Mouse (Mus musculus) spleen, embryonic (tissue): ENCODE results near the gene Golga4.

ENCODE experiments used
- CTCF ChIA-PET: fragments of 350-600 bp; sonication (Branson Sonifier 250); formaldehyde crosslinking; loops from one replicate; lab custom pipeline; 2022; lab: Charles Lee

Gene Golga4

DNA sequence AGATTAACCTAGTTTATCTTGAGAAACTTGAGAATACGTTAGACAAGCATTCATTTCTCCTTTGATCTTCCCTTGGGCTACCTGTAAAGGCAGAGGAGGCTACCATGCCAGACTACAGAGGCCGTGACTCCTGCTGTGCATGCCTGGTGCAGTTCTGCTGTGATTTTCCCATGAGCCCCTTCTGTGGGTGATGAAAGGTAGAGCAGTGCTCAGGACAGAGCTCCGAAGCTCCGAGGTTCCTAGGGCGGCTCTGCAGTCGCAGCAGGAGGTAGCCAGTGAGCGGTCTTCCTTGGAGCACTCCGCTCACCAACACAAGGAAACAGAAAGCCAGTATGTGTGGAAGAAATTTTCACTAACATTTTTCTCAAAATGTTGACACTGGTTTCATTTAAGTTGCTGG lies 15.6 kb downstream of the Golga4 start:
- CTCF ChIA-PET = no interaction called here

DNA sequence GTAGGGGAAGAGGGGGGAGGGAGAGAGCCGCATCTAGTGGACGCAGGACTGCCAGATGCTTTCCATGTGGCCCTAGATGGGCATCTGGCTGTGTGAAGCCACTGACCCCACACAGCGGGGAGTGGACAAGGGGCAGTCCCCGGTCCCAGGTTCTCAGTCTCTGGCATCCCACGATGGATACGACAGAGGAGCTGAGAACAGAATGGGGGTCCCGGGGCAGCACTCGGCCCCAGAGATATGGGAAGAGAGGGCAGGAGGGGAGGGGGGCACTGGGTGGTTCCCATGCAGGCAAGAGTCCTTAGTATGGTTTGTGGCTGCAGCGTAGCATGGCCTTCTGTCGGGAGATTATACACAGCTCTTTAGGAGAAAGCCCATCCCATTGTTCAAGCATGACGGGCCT lies 17.7 kb downstream of the Golga4 start:
- CTCF ChIA-PET = no interaction called here

- CTCF ChIA-PET = no interaction called here
Observed at GRCm38 (mm10) chr9:118527056-118527455, 21.0 kb downstream of the Golga4 start.

GRCm38 (mm10) chr9:118529783-118530182 lies 23.7 kb downstream of the Golga4 start:
- CTCF ChIA-PET = no interaction called here

DNA sequence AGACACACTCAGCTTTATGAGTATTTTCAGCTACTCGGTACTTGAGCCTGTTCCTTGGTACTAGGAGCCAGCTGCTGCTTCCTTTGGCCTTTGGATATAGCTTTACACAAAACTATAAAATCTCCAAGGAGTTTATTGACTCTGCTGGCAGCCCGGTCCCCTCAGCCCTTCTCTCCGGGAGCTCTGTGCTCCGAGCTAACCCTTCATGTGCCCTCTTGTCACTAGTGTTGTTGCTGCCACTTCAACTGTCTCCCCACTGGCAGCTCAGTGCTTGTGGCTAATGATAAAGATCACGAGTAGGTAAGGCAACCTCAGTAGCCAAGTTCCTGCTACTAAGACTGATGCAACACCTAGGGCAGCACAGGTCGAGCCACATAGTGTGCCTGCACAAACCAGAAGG lies 24.6 kb downstream of the Golga4 start:
- CTCF ChIA-PET = no interaction called here

DNA sequence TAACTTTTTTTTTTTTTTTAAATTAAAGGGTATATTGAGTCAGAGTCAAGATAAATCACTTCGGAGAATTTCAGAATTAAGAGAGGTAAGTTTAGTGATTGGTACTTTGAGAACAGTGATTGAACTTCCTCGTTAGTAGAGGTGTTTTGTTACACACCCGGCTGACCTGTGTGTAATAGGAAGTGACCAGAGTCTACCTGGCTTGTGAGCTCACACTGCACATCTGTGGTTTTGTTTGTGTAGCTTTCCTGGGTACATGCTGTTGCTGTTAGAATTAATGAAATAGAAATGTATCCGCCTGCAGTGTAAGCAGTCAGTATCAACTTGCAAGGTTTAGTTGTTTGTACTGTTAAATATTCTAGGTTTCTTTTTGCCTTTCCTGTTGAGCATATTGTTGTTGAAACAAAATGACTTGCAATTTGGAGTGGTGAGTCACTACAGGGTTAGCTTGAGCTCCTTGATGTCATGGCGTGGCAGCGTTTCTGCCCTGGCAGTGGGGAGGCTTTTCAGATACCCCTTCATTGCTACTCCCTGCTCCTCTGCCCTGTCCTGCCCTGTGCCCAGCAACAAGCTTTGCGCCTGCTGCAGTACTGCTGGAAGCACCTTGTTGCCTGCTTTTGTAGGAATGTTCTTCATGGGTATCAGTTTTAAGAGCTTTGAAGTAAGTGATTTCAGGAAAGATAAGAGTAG lies 26.6 kb downstream of the Golga4 start:
- CTCF ChIA-PET = no interaction called here

- CTCF ChIA-PET = no interaction called here
Observed at GRCm38 (mm10) chr9:118536946-118537345, 30.9 kb downstream of the Golga4 start.

DNA sequence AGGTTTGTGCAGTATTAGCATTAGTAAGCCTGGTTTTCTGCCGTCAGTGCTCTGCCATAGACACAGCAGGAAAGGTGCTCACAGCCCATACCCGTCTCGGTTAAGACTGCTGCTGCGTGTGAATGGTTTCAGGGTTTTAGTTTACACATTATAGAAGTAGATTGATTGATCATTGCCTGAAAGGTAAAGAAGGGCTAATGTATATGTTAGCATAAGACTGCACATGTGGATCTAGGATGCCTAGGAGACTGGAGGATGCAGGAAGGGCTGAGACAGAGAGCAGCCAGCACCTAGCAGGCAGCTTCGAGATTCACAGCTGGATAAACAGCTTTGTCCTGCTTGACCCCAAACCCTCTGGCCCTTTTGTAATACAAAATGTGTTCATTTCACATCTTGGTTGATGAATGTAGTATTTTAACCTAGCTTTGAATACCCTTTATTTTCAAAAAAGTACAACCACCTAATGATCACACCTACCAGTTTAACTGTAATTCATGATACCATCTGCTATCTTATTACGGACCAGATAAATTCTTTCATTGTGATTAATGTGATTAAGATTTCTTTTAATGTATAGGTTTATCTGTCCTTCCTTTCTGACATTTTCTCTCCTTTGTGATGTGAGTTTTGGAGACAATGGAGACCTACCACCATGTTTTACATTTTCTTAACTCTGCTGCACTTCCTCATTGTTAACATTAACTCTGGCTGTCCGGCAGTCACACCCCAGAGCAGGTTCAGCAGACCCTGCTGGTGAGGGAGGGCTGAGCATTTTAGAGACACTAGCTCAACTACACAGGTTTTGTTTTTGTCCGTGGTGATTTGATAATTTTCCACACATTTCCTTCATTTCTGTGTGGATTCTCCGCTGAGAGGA lies 31.6 kb downstream of the Golga4 start:
- CTCF ChIA-PET = no interaction called here

DNA sequence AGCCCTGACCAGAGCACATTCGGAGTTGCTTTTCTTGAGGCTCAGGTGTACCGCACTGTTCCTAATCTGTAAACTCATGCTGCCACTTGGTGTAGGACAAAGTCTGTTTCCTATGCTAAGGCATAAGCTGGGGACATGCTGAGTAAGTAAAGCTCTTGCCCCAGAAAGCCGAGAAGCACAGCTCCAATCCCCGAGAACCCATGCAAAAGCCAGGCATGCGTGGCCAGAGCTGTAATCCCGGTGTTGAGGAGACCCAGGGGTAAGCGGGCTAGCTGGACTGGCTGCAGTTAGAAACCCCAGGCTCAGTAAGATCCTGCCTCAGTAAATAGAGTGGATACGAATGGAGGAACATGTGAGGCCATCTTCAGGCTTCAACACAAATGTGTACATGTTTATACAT lies 35.8 kb downstream of the Golga4 start:
- CTCF ChIA-PET = no interaction called here

DNA sequence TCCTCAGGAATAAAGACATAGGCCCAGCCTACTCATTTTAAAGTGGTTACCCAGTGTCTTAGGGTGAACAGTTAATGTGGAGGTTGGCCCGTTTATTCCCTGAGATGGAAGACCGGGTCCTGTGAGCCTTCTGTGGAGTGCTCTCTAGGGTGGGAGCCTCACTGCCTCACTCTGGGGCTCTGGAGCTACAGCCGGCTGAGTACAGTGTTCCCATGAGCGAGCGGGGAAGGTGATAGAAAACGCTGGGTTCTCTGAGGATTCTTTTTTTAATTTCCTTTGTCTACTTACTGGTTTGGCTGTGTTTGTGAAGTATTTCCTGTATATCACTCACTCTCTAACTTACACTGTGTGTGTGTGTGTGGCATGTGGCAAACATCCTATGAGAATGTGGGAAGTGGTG lies 39.1 kb downstream of the Golga4 start:
- CTCF ChIA-PET = no interaction called here

DNA sequence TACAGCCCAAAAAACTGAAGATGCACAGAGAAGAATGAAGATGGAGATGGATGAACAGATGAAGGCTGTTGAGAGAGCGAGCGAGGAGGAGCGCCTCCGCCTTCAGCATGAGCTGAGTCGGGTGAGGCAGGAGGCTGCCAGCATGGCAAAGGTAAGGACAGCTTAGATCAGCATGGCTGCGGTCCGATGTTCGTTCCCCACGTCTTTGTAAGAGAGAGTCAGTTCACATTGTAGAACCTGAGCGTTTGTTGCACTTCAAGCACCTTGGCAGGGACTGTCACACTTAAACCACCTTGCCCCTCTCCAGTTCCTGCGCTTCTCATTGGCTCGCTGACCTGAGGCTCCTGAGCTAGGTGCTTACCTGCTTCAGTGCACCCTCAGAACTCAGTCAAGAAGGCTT lies 42.6 kb downstream of the Golga4 start:
- CTCF ChIA-PET = no interaction called here

GRCm38 (mm10) chr9:118556951-118557780 lies 51.1 kb downstream of the Golga4 start:
- CTCF ChIA-PET = no interaction called here

DNA sequence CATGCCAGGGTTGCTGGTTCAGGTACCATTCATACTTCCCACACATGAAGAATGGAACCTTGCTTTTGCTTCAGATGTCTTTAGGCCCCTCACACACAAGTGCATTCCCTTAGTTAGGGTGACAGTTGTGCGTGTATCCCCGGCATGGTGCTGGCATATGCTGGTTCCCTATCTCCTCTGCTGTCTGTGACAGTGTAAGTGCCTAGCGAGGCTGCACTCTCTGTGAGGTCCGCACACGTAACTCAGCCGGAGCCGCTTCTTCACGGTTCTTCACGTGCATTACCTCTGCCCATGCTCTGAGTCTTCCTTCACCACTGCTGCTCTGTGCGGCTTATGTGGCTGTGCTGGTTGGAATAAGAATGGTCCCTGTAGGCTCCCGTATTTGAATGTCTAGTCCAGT lies 57.3 kb downstream of the Golga4 start:
- CTCF ChIA-PET = no interaction called here

- CTCF ChIA-PET = no interaction called here
Observed at GRCm38 (mm10) chr9:118563866-118564265, 57.8 kb downstream of the Golga4 start.

GRCm38 (mm10) chr9:118564696-118565095 lies 58.6 kb downstream of the Golga4 start:
- CTCF ChIA-PET = no interaction called here

GRCm38 (mm10) chr9:118569328-118569727 lies 63.3 kb downstream of the Golga4 start:
- CTCF ChIA-PET = no interaction called here

DNA sequence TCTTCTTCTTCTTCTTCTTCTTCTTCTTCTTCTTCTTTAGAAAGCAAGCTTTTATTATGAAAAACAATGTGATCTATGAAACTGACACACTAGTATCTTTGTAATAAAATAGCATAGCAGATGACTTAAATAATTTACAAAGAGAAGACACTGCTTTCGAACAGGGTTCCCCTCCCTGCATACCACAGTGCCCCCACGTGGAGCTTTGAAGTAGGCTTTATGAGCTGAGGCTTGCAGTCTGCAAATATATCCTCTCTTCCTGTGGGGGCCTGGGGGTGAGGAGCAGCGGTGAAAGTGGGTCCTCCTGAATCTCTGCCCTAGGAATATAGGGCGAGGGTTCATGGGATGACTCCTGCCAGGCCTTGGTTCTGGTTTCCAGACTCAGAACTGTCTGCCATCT lies 64.8 kb downstream of the Golga4 start:
- CTCF ChIA-PET = interaction anchor here (0.8 kb wide), 1 partner anchor 800 kb away, joined by 6 read pairs; no protein-coding TSS in a partner anchor

- CTCF ChIA-PET = no interaction called here
Observed at GRCm38 (mm10) chr9:118571701-118572100, 65.6 kb downstream of the Golga4 start.

- CTCF ChIA-PET = no interaction called here
Observed at GRCm38 (mm10) chr9:118574911-118575310, 68.8 kb downstream of the Golga4 start.

DNA sequence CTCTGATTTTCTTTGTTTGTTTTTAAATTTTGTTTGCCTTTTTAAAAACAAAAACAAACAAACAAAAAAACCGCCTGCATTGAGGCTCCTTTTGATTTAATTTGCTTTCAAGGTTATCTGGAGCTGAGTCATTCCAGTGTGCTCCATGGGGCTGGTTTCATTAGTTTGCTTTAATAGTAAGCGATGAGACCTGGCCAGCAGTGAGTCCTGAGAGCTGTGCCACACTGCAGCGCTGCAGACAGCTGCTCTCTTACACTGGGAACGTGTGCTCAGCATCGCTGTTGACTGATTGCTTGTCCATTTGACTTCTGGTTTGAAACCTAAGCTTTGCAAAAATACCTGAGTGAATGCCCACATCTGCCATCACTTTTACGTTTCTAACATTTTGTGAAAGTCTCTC lies 74.3 kb downstream of the Golga4 start:
- CTCF ChIA-PET = no interaction called here

DNA sequence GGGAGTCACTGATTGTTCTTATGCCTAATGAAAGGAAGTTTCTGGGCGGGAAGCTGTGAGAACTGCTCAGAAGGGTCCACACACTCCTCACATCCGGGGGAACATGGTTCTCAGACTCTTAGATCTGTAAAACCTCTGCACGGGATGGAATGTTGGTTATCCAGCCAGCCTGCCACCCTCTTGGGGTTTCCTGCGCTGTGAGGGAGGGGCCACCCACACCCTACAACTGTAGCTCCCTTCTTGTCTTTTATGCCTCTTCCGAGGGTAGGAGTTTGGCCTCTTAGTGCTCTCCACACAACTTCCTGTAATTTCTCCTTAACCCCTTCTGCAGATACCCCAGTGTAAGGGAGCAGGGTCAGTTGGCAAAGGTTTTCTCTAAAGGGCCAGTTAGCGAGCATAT lies 76.7 kb downstream of the Golga4 start:
- CTCF ChIA-PET = no interaction called here

- CTCF ChIA-PET = no interaction called here
Observed at GRCm38 (mm10) chr9:118584838-118585237, 78.8 kb downstream of the Golga4 start.
